Mouse (Mus musculus) T-cell, adult 2 months (primary cell): ENCODE results near the gene Gna13.
A peak's percentile ranks its signal among the peaks of the same experiment; 100 is the strongest.

Experiments
- DNase-seq: peaks from one replicate; pipeline ENCODE4 v3.0.0; 2022; ENCODE audit warnings: low spot score

The Gna13 gene

GRCm38 (mm10) chr11:109422263-109422662 lies 59.6 kb downstream of the Gna13 start:
- no peak for DNase-seq

DNA sequence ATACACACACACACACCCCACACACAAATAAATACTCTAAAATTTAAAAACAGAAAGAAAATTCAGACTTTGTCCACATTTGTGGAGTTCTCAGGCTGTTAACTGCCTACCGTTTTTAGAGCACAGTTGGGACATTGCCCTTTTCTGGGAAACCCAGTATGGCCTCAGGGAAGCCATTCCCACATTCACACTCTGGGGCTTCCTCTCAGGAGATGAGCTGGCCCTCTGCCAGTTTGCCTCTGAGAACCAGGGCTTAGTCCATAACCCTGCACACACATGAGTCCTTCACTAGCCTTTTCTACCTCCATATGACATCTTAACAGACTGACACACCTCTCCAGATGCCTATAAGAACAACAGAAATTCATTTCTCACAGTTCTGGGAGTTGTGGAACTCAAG lies 60.7 kb downstream of the Gna13 start:
- DNase-seq, result no peak

- peak; percentile 99 for DNase-seq
Measured at GRCm38 (mm10) chr11:109425392-109426271, 63.0 kb downstream of the Gna13 start, which contains the start of gene Amz2. Gene Amz2 (plus strand): TSS chr11:109425946.

DNA sequence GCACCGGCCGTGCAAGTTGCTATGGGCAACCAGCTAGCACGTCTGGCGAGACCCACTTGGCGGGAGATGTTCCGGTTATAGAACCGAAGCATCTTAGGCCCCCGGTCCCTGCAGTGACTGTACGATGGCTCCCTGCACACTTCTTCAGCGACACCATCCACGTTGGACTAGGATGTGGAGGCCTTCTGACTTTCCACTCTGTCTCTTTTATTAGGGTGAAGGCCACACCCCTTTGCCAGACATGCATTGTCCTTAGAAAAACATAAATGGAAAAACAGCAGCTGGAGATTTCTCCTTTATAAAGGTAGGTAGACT lies 63.6 kb downstream of the Gna13 start:
- DNase-seq, result no peak

DNA sequence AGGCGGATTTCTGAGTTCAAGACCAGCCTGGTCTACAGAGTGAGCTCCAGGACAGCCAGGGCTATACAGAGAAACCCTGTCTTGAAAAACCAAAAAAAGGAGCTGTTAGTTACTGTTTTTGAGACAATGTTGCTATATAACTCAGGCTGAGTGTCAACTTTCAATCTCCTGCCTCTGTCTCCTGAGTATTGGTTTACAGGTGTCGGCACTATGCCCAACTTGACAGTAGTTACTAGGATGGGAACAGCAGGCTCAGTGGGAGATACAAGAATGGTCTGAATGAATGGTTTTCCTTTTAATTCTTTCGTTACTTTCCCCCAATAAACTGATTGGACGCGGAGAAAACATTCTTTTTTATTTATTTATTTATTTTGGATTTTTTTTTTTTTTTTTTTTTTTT lies 64.7 kb downstream of the Gna13 start:
- no peak for DNase-seq

GRCm38 (mm10) chr11:109434233-109434798 lies 71.7 kb downstream of the Gna13 start:
- no peak for DNase-seq

DNA sequence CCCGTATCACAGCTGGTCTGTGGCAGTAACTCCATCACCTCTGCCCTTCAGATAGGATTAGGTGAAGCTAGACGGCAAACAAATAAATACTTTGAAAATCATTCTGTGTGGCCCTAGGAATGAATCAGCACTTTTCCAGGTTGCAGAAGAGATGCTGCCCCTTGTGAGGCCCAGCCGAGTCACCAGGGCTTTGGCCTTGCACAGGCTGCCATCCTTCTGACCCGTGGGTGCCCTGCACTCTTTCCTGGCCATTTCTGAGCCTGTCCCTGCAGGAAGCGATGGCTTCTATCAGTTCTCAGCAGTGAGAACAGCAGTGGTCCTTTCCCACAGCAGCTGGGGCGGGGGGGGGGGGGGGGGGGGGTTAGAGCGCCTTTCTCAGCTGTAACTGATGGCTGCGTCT lies 74.3 kb downstream of the Gna13 start:
- DNase-seq, result no peak

GRCm38 (mm10) chr11:109439209-109439608 lies 76.6 kb downstream of the Gna13 start:
- DNase-seq, result no peak

DNA sequence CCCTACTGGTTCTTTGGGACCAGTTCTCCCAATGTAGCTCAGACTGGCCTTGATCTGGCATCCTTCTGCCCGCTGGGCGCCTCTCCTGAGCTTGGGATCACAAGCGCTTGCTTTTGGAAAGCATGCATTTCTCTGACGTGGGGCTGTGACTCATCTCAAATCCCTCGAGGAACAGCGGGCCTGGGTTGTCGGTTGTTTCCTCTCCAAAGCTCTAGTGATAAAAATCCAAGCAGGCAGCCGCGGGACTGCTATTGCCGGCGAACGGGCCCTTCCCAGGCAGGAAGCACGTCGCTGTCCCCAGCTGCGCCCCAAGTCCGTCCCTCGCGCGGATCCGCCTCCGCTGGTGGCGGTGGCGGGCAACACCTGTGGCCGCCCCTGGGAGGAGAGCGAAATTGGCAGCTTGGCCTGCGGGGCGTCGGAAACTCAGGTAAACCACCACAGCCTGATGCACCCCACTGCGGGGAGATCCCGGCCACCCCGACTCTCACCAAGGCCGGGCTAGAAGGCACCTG lies 77.3 kb downstream of the Gna13 start:
- DNase-seq, result peak; percentile 89

DNA sequence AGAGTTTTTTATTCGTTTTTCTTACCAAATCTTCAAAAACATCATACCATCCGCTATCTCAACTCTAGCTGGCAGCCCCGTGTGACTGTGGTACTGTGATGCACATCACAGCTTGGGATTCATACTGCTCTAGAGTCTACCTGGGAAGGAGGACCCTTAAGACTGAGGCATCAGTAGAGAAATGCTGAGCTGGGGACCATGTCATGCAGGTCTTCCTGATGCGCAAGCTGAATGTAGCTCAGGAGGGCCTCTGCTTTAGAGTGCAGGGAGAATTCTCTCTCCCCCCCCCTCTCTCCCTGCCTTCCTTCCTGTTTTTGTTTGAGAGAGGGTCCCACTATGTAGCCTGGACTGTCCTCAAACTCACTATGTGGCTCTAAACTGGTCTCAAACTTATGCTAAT lies 78.0 kb downstream of the Gna13 start:
- no peak for DNase-seq

DNA sequence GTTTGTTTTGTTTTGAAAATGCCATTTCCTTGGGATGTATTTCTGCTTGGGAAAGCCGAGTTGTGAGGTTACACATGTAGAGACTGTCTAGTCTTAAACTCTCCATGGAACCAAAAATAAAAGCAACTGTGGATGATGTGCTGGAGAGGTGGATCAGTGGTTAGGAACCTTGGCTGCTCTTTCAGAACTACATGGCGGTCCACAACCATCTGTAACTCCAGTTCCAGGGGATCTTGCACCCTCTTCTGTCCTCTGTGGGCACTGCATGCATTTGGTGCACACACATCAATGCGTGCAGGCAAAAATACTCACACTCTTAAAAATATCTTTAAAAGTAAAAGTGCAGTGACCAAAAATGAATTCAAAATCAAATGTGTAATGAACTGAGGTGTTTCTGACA lies 78.5 kb downstream of the Gna13 start:
- peak; percentile 67 for DNase-seq

DNA sequence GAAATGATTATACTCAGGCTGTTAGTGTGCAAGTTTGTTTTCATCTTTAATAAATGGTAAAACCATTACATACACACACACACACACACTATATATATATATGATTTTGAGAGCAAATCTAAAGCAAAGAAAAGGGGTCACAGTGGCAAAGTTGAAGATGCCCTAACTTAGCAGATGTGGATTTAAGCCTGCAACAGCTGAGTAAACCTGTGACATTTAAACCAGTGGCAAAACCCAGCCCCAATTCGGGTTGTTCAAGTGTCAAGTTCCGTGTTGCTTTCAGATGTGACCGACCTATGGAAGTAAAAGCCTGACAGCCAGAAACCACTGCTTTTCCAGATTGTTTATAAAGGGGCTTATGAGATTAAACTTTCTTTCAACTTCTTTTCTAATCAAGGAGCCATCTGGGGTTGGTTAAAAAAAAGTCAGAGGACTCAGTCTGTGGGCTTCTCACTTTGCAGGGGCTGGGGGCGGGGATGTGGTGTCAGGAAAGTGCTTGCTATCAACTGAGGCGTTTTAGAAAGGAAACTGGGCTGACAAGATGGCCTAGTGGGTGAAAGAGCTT lies 79.6 kb downstream of the Gna13 start:
- no peak for DNase-seq

GRCm38 (mm10) chr11:109443468-109444263 lies 81.0 kb downstream of the Gna13 start:
- DNase-seq, result no peak

GRCm38 (mm10) chr11:109444600-109444999 lies 82.0 kb downstream of the Gna13 start:
- DNase-seq, result no peak

- peak; percentile 60 for DNase-seq
Measured at GRCm38 (mm10) chr11:109445438-109446035, 82.9 kb downstream of the Gna13 start.
